Mouse (Mus musculus): ENCODE measurements around the gene Etv6.

Etv6 gene

DNA sequence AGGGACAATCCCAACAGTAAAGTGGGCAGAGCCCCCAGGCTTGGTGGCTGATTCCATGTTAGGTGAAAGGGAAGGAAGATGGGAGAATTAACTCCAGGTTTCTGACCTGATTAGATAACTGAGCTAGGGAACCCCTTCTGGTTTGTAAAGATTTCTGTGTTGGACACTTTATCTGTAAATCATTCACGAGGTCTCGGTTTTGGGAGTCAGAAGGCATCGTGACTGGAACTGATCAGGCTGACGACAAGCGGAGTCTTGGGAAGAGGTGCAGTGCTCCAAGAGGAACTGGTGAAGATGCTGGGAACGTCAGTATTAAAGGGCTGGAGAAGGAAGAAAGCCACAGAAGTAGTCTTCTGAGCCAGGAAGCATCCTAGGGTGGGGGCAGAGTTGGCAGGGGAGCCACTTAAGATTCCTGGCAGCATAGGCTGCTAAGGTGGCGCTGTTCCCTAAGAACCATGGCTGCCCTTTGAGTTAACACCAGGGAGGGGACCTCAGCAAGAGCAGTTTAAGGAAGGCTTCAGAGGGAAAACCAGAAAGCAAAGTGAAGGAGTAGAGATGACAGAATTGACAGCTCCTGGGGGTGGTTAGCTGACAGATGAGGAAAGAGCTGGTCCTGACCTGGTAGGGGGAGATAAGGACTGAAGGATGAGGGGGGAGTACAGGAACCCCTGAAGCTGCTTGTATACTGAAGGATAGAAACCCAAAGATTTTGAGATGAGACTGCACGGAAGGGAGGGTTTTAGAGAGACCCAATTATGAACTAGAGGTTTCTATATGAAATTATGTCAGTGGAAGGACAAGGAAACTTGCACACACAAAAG is 191.1 kb downstream of the Etv6 start:
- in situ Hi-C loops (cut with MboI; ENCODE audit: unreplicated experiment in 2 of 2): no loop called here

DNA sequence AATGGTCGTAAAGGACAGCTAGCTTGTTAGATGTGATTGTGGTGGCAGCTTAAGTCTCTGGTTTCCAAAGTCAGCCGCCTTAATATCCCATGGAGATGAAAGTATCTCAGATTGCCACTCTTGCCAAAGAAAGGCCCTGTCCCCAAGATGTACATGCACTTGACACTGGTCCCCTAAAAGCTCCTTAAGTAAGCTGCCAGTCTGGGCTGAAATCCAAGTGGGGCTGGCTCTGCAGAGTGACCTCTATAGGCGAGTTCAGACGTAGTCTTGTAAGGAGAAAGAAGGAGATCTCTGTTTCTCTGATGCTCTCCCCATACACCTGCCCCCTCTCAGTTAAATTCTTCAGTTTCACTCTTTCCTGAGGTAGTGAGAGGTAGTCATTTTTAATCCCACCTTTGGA is 200.8 kb downstream of the Etv6 start:
- in situ Hi-C loops (cut with MboI; ENCODE audit: unreplicated experiment in 2 of 2): no loop called here

DNA sequence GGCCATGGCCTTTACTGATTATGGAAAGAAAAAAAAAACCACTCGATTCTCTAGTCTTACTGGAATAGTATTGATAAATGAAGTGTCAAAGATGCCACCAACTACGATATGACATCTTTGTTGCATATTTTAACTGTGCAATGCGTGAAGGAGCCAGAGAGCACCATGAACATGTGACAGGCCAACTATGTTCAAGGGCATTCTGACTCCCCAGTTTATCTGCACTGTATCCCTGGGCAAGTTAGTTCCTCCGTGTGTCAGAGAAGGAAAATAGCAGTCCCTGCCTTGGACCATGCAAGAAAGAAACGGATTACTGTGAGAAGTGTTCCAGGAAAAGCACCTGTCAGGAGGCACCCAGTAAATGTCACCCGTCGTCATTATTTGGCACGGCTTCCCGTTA is 203.0 kb downstream of the Etv6 start:
- in situ Hi-C loops (cut with MboI; ENCODE audit: unreplicated experiment in 2 of 2): no loop called here

DNA sequence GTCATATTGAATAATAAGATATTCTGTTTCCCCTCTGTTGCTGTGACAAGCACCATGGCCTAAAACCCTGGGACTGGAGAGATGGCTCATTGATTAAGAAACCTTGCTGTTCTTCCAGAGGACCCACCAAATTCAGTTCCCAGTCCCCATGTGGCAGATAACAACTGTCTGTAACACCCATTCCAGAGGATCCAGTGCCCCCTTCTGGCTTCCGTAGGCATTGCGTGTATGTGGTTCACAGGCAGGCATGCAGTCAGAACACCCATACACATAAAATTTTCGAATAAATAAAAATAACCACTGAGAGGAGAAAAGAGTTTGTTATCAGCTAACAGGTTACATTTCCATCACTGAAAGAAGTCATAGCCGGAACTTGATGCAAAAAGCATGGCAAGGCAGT is 205.5 kb downstream of the Etv6 start:
- in situ Hi-C loops (cut with MboI; ENCODE audit: unreplicated experiment in 2 of 2): loop anchor here (10.0 kb wide), 2 partner anchors 276 to 336 kb away; no protein-coding TSS in a partner anchor

DNA sequence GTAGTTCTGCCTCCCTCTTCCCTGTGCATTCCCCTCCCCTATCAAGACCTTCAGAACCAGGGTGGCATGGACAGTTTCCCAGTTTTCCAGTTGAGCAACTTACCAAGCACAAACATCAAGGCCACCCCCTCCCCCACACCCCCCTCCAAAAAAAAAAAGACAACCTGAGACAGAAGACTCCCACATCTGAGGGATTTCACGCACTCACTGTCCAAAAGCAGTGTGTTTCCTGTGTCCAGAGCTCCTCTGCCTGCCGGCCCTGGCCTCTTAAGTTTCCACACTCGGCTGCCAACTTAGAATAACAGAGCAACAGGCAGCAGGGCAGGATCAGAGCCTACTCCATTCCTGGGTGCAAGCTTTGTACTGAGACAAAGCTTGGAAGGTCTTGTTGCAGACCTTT is 207.6 kb downstream of the Etv6 start:
- in situ Hi-C loops (cut with MboI; ENCODE audit: unreplicated experiment in 2 of 2): loop anchor here (10.0 kb wide), 2 partner anchors 278 to 338 kb away; no protein-coding TSS in a partner anchor

DNA sequence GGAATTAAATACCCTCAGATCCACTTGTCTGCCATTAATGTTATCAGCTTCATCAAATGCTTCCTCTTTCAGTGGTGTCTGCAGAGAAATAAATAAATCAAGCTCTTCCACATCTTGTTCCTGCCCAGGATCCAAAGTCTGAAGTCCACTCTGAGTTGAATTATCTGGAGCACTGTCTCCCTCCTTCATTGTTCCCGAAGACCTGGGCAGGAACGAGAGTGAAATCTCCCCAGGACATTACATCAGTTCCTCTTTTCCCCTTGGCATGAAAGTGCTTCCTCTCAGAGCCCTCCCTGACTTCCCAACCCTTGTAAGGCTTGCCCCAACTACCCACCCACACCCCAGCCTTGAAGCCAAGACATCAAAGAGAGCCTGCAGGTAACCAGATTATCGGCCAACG is 208.0 kb downstream of the Etv6 start:
- in situ Hi-C loops (cut with MboI; ENCODE audit: unreplicated experiment in 2 of 2): loop anchor here (10.0 kb wide), 2 partner anchors 279 to 339 kb away; no protein-coding TSS in a partner anchor

DNA sequence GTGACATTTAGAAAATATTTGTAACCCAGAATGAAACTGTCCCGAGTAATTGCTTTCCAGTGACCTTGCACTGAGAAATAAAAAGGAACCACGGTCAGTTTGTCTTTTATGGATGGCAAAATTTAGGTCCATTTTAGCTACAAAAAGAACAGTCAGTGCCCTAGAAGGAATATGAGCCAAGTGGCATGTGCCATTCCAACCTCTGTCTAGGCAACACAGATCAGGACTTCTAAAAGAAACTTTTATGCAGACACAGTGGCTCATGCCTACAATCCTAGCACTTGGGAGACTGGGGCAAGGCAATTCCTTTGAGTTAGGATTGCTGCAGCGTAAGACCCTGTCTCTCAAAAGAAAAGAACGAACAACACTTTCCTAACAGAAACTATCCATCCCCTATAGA is 208.6 kb downstream of the Etv6 start:
- in situ Hi-C loops (cut with MboI; ENCODE audit: unreplicated experiment in 2 of 2): loop anchor here (10.0 kb wide), 2 partner anchors 279 to 339 kb away; no protein-coding TSS in a partner anchor

DNA sequence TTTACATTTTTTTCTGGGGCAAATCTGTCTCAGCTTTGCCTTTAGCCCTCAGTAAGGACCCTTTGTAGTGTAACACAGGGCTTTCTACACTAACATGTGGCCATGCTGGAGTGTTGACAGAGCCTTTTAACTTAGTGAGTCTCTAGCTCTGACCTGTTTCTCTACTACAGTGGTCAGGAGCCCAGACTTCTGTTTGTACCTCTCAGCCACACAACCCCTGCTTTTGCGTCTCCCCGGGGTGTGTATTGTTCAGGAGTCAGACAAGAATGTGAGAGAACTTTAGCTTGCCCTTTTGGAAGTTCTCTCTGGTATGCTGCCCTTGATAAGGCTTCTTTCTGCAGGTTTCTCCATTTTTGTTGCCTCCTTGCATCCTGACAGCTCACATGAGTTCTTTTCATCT is 210.6 kb downstream of the Etv6 start:
- in situ Hi-C loops (cut with MboI; ENCODE audit: unreplicated experiment in 2 of 2): loop anchor here (10.0 kb wide), 2 partner anchors 281 to 341 kb away; no protein-coding TSS in a partner anchor

DNA sequence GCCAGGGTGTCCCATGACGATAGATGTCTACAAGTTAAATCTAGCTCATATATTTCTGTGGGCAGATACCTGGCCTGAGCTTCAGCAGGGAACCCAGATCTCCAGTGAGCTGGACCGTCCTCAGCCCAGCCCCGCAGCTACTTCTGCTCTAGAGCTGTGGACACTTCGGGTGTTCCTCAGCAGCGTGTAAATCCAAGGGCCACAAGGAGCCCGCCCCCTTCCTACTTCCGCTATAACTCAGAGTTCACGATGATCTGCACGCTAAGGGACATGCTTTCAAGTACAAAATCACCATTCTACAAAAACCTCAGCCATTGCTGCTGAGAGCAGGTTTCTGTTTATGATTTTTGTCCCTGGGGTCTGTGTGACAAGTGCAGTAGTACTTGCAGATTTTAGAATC is 211.8 kb downstream of the Etv6 start:
- in situ Hi-C loops (cut with MboI; ENCODE audit: unreplicated experiment in 2 of 2): loop anchor here (10.0 kb wide), 2 partner anchors 283 to 343 kb away; no protein-coding TSS in a partner anchor

DNA sequence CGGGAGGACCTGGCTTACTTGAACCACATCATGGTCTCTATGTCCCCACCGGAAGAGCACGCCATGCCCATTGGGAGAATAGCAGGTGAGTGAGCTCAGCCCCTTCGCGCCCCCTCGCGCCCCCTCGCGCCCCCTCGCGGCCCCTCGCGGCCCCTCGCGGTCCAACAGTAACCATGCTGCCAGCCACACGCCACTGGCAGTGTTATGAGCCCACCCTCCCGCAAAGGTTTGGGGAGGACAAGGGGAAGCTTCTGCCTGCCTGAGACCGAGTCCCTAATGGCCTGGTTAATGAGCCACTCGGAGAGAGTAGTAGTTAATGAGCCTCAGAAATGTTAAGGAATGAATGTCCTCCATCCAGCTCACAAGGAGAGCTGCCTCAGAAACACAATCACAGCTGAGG is 213.2 kb downstream of the Etv6 start:
- in situ Hi-C loops (cut with MboI; ENCODE audit: unreplicated experiment in 2 of 2): loop anchor here (10.0 kb wide), 2 partner anchors 284 to 344 kb away; no protein-coding TSS in a partner anchor

DNA sequence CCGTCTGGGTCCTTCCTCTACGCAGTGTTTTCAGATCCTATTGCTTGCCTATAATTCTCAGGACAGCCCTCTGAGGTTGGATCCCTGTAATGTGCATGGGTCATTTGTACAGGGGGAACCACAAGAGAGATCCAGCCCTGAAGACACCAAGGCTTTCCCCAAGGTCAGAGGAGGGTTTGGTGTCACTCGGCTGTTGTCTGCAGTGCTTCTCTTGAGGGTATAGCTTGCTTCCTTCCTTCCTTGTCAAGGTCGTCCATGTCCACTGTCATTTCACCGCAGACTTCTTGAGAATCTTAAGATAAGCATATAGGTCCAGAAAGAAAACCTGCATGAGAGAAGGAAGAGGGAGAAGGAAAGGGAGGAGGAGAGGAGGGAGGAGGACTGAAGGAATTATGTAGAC is 215.3 kb downstream of the Etv6 start:
- in situ Hi-C loops (cut with MboI; ENCODE audit: unreplicated experiment in 2 of 2): no loop called here

DNA sequence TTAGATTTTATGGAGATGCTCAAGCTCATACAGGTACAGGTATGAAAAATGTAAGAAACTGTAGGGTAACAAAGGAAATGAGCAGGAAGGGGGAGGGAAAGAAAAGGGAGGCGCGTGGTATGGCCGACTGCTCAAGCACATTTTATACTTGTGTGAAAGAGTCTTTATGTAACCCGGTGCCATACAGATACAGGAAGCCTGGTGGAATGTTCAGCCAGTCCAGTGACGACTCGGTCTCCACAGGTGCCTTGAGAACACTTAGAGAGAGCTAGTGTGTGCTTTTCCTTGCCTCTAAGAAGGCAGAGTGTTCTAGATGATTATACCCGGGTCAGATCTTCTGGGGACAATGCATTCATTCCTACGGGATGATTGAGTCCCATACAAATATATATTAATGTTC is 215.9 kb downstream of the Etv6 start:
- in situ Hi-C loops (cut with MboI; ENCODE audit: unreplicated experiment in 2 of 2): no loop called here

DNA sequence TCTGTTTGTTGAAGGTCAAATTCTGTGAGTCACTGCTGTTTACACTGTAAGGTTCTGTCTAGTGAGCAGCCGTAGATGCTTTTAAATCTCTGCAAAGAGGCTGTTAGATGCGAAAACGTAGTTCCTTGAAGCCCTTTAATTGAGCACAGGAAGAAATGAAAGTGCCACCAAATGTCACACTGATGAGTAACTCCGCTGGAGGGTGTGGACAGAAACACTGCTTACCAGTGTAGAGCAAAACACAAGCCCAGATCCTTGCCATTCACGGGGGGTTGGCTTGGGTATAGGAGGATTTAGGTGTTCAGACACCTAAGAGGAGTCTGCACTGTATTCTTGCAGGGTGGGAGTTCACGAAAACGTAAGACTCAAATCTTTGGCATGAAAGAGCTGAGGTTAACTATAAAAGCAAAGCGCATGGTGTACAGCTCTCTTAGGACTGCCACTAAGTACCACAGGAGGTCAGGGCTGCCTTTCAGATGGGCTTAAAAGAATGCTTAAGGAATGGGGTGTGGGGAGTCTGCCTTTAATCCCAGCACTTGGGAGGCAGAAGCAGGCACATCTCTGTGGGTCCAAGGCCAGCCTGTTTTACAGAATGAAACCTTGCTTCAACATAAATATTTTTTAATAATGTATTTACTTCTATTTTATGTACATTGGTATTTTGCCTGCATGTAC is 216.7 kb downstream of the Etv6 start:
- in situ Hi-C loops (cut with MboI; ENCODE audit: unreplicated experiment in 2 of 2): no loop called here

DNA sequence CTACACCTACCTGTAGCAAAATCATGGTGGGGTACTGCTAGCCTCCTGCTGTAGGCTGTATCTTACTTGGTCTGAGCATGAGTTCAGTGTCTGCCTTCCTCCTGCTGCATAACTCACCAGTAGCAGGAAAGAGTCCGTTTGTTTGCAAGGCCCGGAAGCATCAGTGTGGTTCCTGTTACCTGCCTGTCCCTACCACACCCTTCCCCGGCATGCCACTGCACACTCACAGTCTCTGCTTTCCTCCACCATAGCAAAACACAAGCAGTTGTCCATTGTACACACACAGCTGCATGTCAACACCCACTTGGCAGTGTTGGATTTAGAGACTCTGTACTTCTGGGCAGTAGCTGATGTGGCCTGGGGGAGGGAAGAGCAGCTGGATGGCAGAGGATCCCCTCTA is 220.9 kb downstream of the Etv6 start:
- in situ Hi-C loops (cut with MboI; ENCODE audit: unreplicated experiment in 2 of 2): no loop called here

DNA sequence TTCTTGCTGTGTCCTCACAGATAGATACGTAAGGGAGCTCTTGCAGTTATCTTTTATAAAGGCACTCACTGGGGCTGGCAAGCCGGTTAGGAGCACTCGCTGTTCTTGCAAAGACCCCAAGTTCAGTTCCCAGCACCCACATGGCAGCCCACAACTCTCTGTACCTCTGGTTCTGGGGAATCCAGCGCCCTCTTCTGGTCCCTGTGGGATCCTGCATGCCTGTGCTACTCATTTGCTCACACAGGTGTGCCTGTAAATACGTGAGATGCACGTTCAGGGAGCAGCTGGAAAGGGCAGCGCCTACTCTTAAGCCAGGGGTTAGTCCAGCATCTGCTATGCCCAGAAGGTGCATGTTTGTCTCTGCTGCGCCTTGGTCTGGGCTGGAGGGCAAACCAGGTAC is 224.4 kb downstream of the Etv6 start:
- in situ Hi-C loops (cut with MboI; ENCODE audit: unreplicated experiment in 2 of 2): no loop called here

DNA sequence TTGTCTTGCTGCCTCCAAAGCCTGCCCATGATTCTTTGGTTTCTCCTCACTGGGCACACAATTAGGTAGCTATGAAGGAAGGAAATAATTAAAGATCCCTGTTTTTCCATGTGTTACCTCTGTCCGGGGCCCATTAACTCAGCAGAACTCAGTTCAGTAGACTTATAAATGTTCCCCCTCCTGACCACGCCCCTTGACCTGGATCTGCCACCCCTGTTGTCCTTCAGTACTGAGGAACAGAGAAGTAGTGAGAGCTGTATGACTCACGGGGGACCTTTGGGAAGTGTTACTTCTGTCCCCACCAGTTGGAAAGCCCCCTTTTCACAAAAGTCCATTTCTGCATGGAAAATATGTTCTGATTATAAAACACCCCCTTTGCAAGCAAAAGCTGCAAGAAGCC is 226.4 kb downstream of the Etv6 start:
- in situ Hi-C loops (cut with MboI; ENCODE audit: unreplicated experiment in 2 of 2): no loop called here

DNA sequence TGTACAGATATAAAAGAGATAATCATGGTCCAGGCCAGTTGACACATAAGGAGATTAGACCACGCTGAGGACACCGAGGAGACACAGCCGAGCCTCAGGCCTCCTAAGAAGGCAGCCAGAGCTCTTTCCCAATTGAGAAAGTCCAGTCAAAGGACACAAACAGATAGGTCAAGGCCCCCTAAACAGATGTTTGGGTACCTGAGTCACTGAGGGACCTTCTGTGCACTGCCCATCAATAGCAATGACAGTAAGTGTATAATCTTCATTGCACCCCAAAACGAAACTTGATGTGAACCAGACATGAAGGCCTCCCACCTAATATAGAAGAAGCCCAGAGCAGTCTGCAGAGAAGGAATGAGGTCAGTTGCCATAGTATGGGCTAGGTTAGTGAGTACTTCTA is 226.9 kb downstream of the Etv6 start:
- in situ Hi-C loops (cut with MboI; ENCODE audit: unreplicated experiment in 2 of 2): no loop called here

DNA sequence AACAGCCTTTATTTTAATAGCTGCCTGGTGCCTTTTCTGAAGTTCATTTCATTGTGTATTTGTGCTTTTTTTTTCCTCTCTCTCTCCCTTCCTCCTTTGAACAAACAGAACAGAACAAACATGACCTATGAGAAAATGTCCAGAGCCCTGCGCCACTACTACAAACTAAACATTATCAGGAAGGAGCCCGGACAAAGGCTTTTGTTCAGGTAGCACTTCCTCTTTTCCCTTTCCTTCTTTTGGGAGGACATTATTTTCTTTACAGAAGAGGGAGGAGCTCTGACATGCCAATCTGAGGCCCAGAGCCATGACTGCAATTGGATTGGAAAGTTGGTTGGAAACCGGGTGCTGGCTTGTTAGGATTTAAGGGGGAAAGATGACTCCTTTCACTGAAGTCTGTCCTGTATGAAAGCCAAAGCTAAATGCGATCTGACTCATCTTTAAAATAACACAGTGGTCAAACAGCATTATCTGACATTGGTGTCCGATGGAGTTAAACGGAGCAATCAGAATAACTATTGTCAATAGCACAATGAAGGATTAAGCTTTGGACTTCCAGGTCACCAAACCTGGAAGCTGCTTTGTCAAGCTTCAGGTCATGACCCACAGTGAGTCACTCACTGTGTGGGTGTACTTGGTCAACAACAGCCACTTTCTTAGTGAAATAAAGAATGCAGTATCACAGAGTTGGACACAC is 227.6 kb downstream of the Etv6 start:
- in situ Hi-C loops (cut with MboI; ENCODE audit: unreplicated experiment in 2 of 2): no loop called here

DNA sequence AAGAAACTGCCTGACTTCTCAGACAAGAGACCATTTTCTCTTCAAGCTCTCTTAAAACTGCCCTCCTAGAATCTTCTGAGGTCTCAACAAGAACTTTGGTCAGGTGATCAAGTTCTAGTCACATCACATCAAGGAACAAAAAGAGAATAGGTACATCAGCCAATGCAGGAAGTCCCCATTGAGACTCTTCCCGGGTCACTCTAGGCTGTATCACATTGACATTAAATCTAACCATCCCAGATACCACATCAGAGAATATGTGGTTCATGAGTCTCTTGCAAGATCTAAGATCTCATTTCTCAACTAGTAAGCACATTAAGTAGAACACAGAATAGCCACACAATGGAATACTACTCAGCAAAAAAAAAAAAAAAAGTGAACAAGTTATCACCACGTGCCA is 238.4 kb downstream of the Etv6 start:
- in situ Hi-C loops (cut with MboI; ENCODE audit: unreplicated experiment in 2 of 2): no loop called here

DNA sequence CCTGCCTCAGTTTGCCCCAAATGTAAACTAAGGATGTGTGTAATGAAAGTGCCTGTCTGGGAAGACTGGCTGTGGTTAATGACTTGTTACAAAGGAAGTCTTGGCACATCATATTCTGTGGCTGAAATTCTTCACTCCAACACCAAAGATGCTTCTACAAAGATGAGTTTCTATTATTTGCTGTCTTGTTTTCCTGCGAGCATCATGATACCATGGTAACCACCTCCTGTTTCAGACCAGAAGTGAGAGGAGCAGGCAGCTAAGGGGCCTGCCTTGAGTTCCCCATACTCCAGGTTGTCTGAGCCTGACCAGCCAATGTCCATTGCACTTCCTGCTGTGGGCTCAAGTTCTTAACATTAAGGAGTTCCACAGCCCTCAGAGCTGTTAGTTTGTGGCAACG is 241.5 kb downstream of the Etv6 start:
- in situ Hi-C loops (cut with MboI; ENCODE audit: unreplicated experiment in 2 of 2): no loop called here

DNA sequence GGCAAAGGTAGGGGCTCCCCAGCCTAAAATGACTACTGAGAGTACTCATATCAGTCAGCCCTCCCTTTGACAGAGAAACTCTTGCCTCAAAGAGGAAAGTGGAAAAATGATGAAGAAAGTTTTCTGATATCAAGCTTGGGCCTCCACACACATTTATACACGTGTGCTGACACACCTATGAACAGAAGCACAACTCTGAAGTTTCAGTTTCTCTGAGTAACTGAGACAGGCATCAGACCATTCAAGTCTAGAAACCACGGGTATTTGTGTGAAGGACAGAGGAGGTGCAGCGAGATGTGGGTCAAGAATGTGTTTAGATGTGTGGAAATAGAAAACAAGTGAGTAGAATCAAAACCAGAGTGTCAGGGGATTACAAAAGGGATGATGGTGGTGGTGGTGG is 246.6 kb downstream of the Etv6 start:
- in situ Hi-C loops (cut with MboI; ENCODE audit: unreplicated experiment in 2 of 2): no loop called here
